11 mouse cellular contexts compared by ENCODE assay signal in the genomic region with DNA sequence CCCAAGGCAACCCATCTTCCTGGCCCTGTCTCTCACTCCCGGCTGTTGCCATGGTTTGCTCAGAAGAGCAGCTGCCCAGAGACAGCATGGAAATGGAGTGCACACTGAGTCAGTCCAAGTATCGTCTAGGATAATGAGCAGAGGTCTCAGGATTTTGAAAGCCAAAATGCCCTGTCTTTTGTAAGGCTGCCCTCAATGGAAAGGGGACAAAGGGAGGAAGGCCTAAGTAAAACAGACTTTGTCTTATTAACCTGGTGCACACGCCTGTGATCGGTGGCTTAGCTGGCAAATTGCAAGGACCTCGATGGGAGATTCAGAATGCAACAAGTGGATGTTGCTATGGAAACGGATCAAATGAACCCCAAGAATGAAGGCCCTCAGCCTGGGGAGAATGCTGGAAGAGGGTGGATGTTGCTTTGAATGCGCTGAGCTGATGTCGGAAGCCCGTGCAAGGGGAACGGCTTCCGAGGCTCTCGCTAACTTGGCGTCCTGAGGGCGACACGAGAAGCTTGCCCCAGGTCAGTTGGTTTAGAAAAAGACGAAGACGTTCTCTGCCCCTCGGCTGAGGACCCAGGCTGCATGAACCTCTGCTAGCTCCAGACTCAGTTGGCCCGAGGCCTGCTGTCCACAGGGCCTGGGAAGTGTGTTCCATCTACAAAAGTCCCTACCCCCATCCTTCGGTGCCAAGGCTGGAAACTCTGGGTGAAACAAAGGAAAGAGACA.
A peak's percentile ranks its signal among the peaks of the same experiment; 100 is the strongest.
DNase-seq lines count a peak whose midpoint lies in the region; TF ChIP-seq lines count a peak whose summit lies in the region.
"Had no signal": no experiment of that assay in that cellular context is flagged by ENCODE, and none has a peak within 500 bp of the region (broad histone marks: within the 10 kb centered on the region; RNA-seq: fewer than 3 reads in every experiment).

No protein-coding gene starts in this region.

- H3K9me3 ChIP-seq in forebrain, embryonic 10.5 days = no peaks in the 10 kb centered on the region

- no peaks in the 10 kb centered on the region for H3K36me3 ChIP-seq in forebrain, embryonic 10.5 days (replicated peaks)
- no peaks in the 10 kb centered on the region for H3K36me3 ChIP-seq in heart, adult 2 months (ENCODE audit: control insufficient read depth, insufficient read depth, low read length)

- TF ChIP-seq POLR2A in heart, adult 2 months (IDR thresholded peaks at IDR 0.05; ENCODE audit: insufficient read depth, low read depth, low read length) = no peak

- peaks cover 41% of the 10 kb centered on the region for H3K4me1 ChIP-seq in forebrain, embryonic 10.5 days
- H3K4me1 ChIP-seq in heart, adult 2 months (ENCODE audit: control insufficient read depth, insufficient read depth, low read length) = no peaks in the 10 kb centered on the region

- intact Hi-C loops in left cerebral cortex, postnatal 4 days (cut with DNase I) = loop anchor here (5.0 kb wide), 1 partner anchor 107 kb away; a partner anchor contains a TSS
- intact Hi-C loops in left cerebral cortex, postnatal 36 days (cut with DNase I) = no loop called here
- intact Hi-C loops in heart, adult 2 months (cut with DNase I) = loop anchor here (5.0 kb wide), 1 partner anchor 177 kb away; no protein-coding TSS in a partner anchor

- H3K9ac ChIP-seq in heart, adult 2 months (ENCODE audit: low read depth, low read length) = no peak overlapping the region

- DNase-seq in left cerebral cortex, postnatal 4 days = peak; percentile 69
- no peak for DNase-seq in left cerebral cortex, postnatal 36 days (ENCODE audit: low spot score in 2 of 2)
- peak; percentile 47 for DNase-seq in forebrain, embryonic 10.5 days (ENCODE audit: extremely low spot score, low spot score)
- DNase-seq in layer of hippocampus, postnatal 10 days (ENCODE audit: low spot score in 2 of 2) = peak; percentile 46 to 53
- DNase-seq in retina, embryonic 14.5 days (ENCODE audit: low spot score) = peak; percentile 40
- no peak for DNase-seq in heart, adult 2 months
- DNase-seq in adipocyte (ENCODE audit: low spot score) = no peak
- DNase-seq in ovary, postnatal 10 days (ENCODE audit: low spot score) = no peak
- DNase-seq: gastrocnemius, adult 2 months; heart, postnatal 36 days; thymus, adult 18-20 months had no signal

- no peak for TF ChIP-seq CTCF in heart, adult 2 months (IDR thresholded peaks at IDR 0.05)

- no peaks in the 10 kb centered on the region for H3K79me2 ChIP-seq in heart, adult 2 months (replicated peaks; ENCODE audit: control insufficient read depth, insufficient read depth, low read length)

- 56% methylated on average over 20 of the region's 20 CpGs for WGBS in forebrain, embryonic 10.5 days
- 90% methylated on average over 20 of the region's 20 CpGs for WGBS in heart, adult 2 months

- TF ChIP-seq EP300 in heart, adult 2 months (IDR thresholded peaks at IDR 0.05; ENCODE audit: insufficient read depth, low read depth, low read length) = no peak

- H3K4me3 ChIP-seq in forebrain, embryonic 10.5 days = peak overlapping the region; percentile 22; the same call in 1 of the 2 replicates
- no peak overlapping the region for H3K4me3 ChIP-seq in heart, adult 2 months
- H3K4me3 ChIP-seq: gastrocnemius, adult 2 months had no signal

- peaks cover 18% of the 10 kb centered on the region; the same call in 1 of the 2 replicates for H3K27me3 ChIP-seq in forebrain, embryonic 10.5 days (ENCODE audit: poor library complexity, severe bottlenecking)
- no peaks in the 10 kb centered on the region for H3K27me3 ChIP-seq in heart, adult 2 months (ENCODE audit: control insufficient read depth, insufficient read depth, low read length)

- peak overlapping the region; percentile 81 for H3K27ac ChIP-seq in forebrain, embryonic 10.5 days
- H3K27ac ChIP-seq in heart, adult 2 months = no peak overlapping the region
- H3K27ac ChIP-seq: gastrocnemius, adult 2 months had no signal

Comparison
In these comparisons a context has a peak if more than half of its experiments do, and no peak if none do; other contexts are left out.
1. DNase-seq: peak in left cerebral cortex, postnatal 4 days (single experiment), forebrain, embryonic 10.5 days (single experiment), layer of hippocampus, postnatal 10 days (2 of 2) and retina, embryonic 14.5 days (single experiment); none in left cerebral cortex, postnatal 36 days (0 of 2), heart, adult 2 months (0 of 2), adipocyte (single experiment) and ovary, postnatal 10 days (single experiment).